Mouse (Mus musculus): ENCODE measurements around the gene Kcnq5.

DNA sequence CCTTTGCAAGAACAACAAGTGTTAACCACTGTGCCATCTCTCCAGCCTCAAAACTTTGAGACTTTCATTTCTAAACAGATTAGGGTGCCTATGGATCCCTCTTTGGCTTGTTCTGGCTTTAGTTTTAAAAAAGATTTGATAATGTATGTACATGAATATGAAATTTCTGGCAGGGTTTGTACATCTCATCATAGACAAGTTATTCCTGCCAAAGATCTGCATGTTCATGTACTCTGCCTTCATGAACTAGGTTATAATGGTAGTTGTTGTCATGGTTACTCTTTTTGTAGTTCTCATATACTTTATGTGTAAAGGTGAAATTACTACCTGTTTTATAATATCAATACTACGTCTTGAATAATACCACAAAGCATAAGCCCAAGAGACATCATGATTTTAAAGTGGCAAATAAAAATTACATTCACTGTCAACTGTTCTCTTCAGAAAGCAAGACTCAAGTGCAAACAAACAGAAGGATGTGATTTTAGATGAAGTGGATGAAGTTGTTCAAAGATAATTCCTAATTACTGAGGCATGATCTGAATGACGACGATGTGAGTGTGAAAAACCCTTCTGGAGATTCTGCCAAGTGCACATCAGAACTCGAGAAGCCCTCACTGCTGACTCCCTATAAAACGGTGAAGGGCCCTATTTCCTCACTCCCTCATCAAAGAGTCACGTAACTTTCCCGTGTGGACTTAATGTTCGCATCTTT, 39.0 kb downstream of the Kcnq5 start:
- TF ChIP-seq CTCF (IDR thresholded peaks at IDR 0.05; ENCODE audit: control insufficient read depth, insufficient read depth, insufficient replicate concordance, low read depth, low read length), result no peak
- no peak for TF ChIP-seq POLR2A (IDR thresholded peaks at IDR 0.05; ENCODE audit: control insufficient read depth, low read depth, low read length)
